Mouse (Mus musculus): ENCODE measurements at regions not wholly inside any gene's neighbourhood (a gene's known extent, or its start where the extent isn't known, plus 50 kb on each side); places are given as distances from the start of the nearest gene placed in this dataset.

GRCm38 (mm10) chr13:60425556-60425955, 176.2 kb upstream of the Dapk1 start:
- TF ChIP-seq GATA1 (IDR thresholded peaks at IDR 0.05; ENCODE audit: borderline replicate concordance, low read length) (no peak), FLI1 (IDR thresholded peaks at IDR 0.05; ENCODE audit: low read length) (no peak)

All from megakaryocyte, embryonic 14.5 days (primary cell).